Mouse (Mus musculus) forebrain, postnatal 0 days (tissue): ENCODE data around the gene Pparg. TPM values are rescaled to one million over a fixed set of nuclear protein-coding genes. Genes with fewer than 3 reads are reported as not detected.

Experiments used
- ATAC-seq: fragments of 200-750 bp; cut with Nextera tagmentation; 2 replicates; pipeline ENCODE4 v1.8.0; 2017; ENCODE audit warnings: mild to moderate bottlenecking, moderate library complexity
- DNase-seq: peaks from one replicate; pipeline ENCODE4 v3.0.0-alpha.2; 2015
- H3K27ac ChIP-seq: fragments of 300-500 bp; sonication (generic); 2 replicates; pipeline ENCODE4 v1.5.1; 2014; ENCODE audit warnings: low read depth, mild to moderate bottlenecking, antibody characterized with exemption, low read length, moderate library complexity, mixed read lengths
- H3K27me3 ChIP-seq: fragments of 300-500 bp; sonication (generic); 2 replicates; pipeline ENCODE4 v1.6.1; 2014; ENCODE audit warnings: mild to moderate bottlenecking, low read length, mixed read lengths; ENCODE audit not compliant: insufficient read depth
- H3K36me3 ChIP-seq: fragments of 300-500 bp; sonication (generic); 2 replicates; pipeline ENCODE4 v1.6.1; 2014; ENCODE audit warnings: mild to moderate bottlenecking, moderate library complexity; ENCODE audit not compliant: insufficient read depth
- H3K4me1 ChIP-seq: fragments of 300-500 bp; sonication (generic); 2 replicates; pipeline ENCODE4 v1.6.1; 2014; ENCODE audit warnings: antibody characterized with exemption; ENCODE audit not compliant: insufficient read depth
- H3K4me2 ChIP-seq: fragments of 300-500 bp; sonication (generic); 2 replicates; pipeline ENCODE4 v1.6.1; 2014; ENCODE audit warnings: low read depth, mild to moderate bottlenecking, moderate library complexity
- H3K4me3 ChIP-seq: fragments of 300-500 bp; sonication (generic); 2 replicates; pipeline ENCODE4 v1.5.1; 2014; ENCODE audit warnings: low read depth, low read length, mixed read lengths
- H3K9ac ChIP-seq: fragments of 300-500 bp; sonication (generic); 2 replicates; pipeline ENCODE4 v1.6.1; 2014; ENCODE audit warnings: mild to moderate bottlenecking
- H3K9me3 ChIP-seq: fragments of 300-500 bp; sonication (generic); 2 replicates; pipeline ENCODE4 v1.6.1; 2016; ENCODE audit warnings: low read length
- CTCF ChIP-seq: sonication (generic); IDR thresholded peaks from 2 replicates; pipeline ENCODE4 v1.5.1; 2016; ENCODE audit warnings: antibody characterized with exemption, control low read depth, low read depth
- WGBS: fragments of 180-500 bp; shearing (Covaris S2); extraction: QIAGEN DNeasy Blood & Tissue Kit; methylation state at CpG from one replicate; pipeline ENCODE4 v1.1.7; 2014; 5-methylcytosine and 5-hydroxymethylcytosine counted together
- polyA plus RNA-seq: library from polyadenylated mRNA; unstranded; fragments of >200 nt; fragmentation: Nextera tagmentation; extraction: Ambion mirVana; gene quantifications from 2 replicates; pipeline ENCODE4 v1.2.1, GENCODE M21; 2015
- total RNA-seq: library from RNA; depleted of rRNA; stranded (reverse); fragments of >200 nt; gene quantifications from 2 replicates; pipeline ENCODE4 v1.2.3, GENCODE M21; 2014; rRNA removed

Pparg gene
- total RNA-seq (0.52 and 0.77 TPM in 2 replicates), polyA plus RNA-seq (0.13 and 0.30 TPM in 2 replicates)

- 0 out of 2 replicates have a peak, but pooled peaks have one; percentile 3 for TF ChIP-seq CTCF
- Histone ChIP-seq H3K4me1 (0 out of 2 replicates have a peak, but pooled peaks cover 6% of the 10 kb centered on the region), H3K9ac (peak within 1 kb of the TSS; percentile 44), H3K36me3 (no peaks in the 10 kb centered on the region), H3K27me3 (0 out of 2 replicates have a peak, but pooled peaks cover 12% of the 10 kb centered on the region), H3K4me2 (peak within 1 kb of the TSS; percentile 99), H3K9me3 (0 out of 2 replicates have a peak, but pooled peaks cover 4% of the 10 kb centered on the region), H3K27ac (no peak within 1 kb of the TSS), H3K4me3 (peak within 1 kb of the TSS; percentile 53)
- DNase-seq = peak; percentile 34
- peak; percentile 54 for ATAC-seq
- WGBS = 4% methylated on average over 76 of the region's 76 CpGs
These were observed at the start of gene Pparg for GRCm38 (mm10) chr6:115360776-115361605. TSS of gene Pparg (plus strand) at chr6:115360951.

DNA sequence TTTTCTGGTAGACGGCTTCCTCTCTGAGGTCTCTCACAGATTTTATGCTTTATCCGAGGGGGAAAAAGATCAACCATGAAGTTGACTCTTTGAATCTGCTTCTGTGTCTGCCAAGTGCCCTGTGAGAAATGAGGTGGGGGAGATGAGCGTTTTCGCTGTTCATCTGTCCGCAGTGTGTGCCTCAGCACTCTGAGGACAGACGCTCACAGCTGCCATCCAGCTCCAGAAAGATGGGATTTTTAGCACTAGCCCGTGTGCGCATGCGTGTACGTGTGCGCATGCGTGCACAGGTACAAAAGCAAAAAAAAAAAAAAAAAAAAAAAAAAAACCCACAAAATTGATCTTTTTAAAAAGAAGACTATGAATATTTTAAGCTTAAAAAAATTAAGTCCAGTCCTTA, 48.0 kb upstream of the Pparg start:
- no peak overlapping the region for H3K9ac ChIP-seq
- peak; percentile 37 for DNase-seq
- H3K4me2 ChIP-seq = peak overlapping the region; percentile 19; the same call in 1 of the 2 replicates
- no peak for ATAC-seq
- no peaks in the 10 kb centered on the region for H3K9me3 ChIP-seq
- H3K27me3 ChIP-seq = no peaks in the 10 kb centered on the region
- H3K4me3 ChIP-seq = peak overlapping the region; percentile 2; the same call in 1 of the 2 replicates
- H3K27ac ChIP-seq = peak overlapping the region; percentile 3; the same call in 1 of the 2 replicates
- H3K36me3 ChIP-seq = no peaks in the 10 kb centered on the region
- WGBS = 55% methylated on average over 12 of the region's 12 CpGs
- TF ChIP-seq CTCF = no peak
- no peaks in the 10 kb centered on the region for H3K4me1 ChIP-seq

DNA sequence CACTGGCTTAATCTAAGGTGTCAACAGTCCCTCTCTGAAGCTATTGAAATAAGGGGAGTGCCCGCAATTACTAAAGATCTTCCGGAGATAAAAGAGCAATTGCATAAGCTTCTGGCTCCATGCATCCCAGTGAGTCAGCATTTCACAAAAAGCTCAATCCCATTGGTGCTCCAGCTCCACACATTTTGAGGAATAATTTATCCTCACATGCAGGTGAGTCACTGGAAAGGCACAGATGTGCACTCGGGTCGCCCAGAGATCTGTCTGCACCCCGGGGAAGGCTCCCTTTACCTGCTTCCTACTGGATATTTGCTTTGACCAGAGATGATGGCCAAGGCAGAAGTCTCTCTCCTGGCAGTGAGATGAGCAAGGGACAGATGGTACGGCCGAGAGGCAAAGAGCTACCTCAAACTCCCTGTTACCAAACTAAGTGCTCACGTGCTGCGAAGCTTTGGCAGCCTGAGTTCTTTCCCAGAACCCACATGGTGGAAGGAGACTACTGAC, 47.5 kb upstream of the Pparg start:
- no peaks in the 10 kb centered on the region for H3K36me3 ChIP-seq
- no peak for TF ChIP-seq CTCF
- H3K27me3 ChIP-seq = no peaks in the 10 kb centered on the region
- H3K9me3 ChIP-seq = no peaks in the 10 kb centered on the region
- DNase-seq = no peak
- H3K4me3 ChIP-seq = no peak overlapping the region
- no peak overlapping the region for H3K27ac ChIP-seq
- no peak overlapping the region for H3K9ac ChIP-seq
- WGBS = 63% methylated on average over 9 of the region's 9 CpGs
- no peaks in the 10 kb centered on the region for H3K4me1 ChIP-seq
- H3K4me2 ChIP-seq = no peak overlapping the region
- ATAC-seq = no peak

- Histone ChIP-seq H3K4me3 (no peak overlapping the region), H3K4me1 (no peaks in the 10 kb centered on the region), H3K27ac (no peak overlapping the region), H3K4me2 (no peak overlapping the region), H3K27me3 (no peaks in the 10 kb centered on the region), H3K9ac (no peak overlapping the region), H3K9me3 (no peaks in the 10 kb centered on the region), H3K36me3 (no peaks in the 10 kb centered on the region)
- WGBS = 81% methylated on average over 7 of the region's 7 CpGs
- no peak for DNase-seq
- ATAC-seq = no peak
- TF ChIP-seq CTCF = no peak
These were observed 46.8 kb upstream of the Pparg start for GRCm38 (mm10) chr6:115313910-115314309.

DNA sequence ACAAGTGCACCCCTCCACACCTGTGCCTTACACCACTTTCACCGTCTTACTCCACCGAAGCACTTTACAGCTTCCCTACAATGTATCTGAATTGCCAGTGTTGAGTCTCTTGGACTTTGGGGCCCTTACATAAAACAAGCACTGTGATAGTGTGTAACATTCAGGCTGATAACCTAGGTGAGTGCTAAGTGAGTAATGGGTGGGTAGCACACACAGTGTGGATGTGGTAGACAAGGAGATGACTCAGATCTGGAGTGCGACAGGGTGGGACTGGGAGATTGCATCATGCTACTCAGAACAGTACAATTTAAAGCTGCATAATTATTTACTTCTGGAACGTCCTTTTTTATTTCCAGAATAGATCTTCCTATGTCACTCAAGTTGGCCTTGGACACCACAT, 45.0 kb upstream of the Pparg start:
- no peak for ATAC-seq
- no peaks in the 10 kb centered on the region for H3K27me3 ChIP-seq
- H3K4me3 ChIP-seq = no peak overlapping the region
- H3K4me2 ChIP-seq = no peak overlapping the region
- TF ChIP-seq CTCF = no peak
- no peak overlapping the region for H3K9ac ChIP-seq
- H3K36me3 ChIP-seq = no peaks in the 10 kb centered on the region
- no peak for DNase-seq
- H3K27ac ChIP-seq = no peak overlapping the region
- no peaks in the 10 kb centered on the region for H3K9me3 ChIP-seq
- H3K4me1 ChIP-seq = no peaks in the 10 kb centered on the region
- WGBS = 87% methylated on average over 4 of the region's 4 CpGs

- Histone ChIP-seq H3K4me3 (no peak overlapping the region), H3K27ac (no peak overlapping the region), H3K27me3 (no peaks in the 10 kb centered on the region), H3K9ac (no peak overlapping the region), H3K36me3 (no peaks in the 10 kb centered on the region), H3K9me3 (no peaks in the 10 kb centered on the region), H3K4me1 (peaks cover 4% of the 10 kb centered on the region; the same call in 1 of the 2 replicates), H3K4me2 (no peak overlapping the region)
- TF ChIP-seq CTCF = no peak
- WGBS = 65% methylated on average over 11 of the region's 11 CpGs
- DNase-seq = no peak
- ATAC-seq = no peak
These were observed 43.9 kb upstream of the Pparg start for GRCm38 (mm10) chr6:115316811-115317221.

- Histone ChIP-seq H3K4me3 (no peak overlapping the region), H3K9ac (no peak overlapping the region), H3K36me3 (no peaks in the 10 kb centered on the region), H3K4me1 (peaks cover 6% of the 10 kb centered on the region; the same call in 1 of the 2 replicates), H3K27ac (no peak overlapping the region), H3K27me3 (no peaks in the 10 kb centered on the region), H3K4me2 (no peak overlapping the region), H3K9me3 (no peaks in the 10 kb centered on the region)
- ATAC-seq (no peak), DNase-seq (no peak)
- TF ChIP-seq CTCF = no peak
- 88% methylated on average over 6 of the region's 6 CpGs for WGBS
These were observed 41.9 kb upstream of the Pparg start for GRCm38 (mm10) chr6:115318811-115319210.
